Mouse (Mus musculus): ENCODE data around the gene Gm17190.
A peak's percentile ranks its signal among the peaks of the same experiment; 100 is the strongest.
"Not testable (repeated sequence)": the region's sequence is repeated elsewhere in the genome, so short reads cannot be mapped to it uniquely, and the experiment has no call there.

Gene Gm17190

GRCm38 (mm10) chr13:96081754-96082153, at the start of gene Gm17190:
Gene Gm17190 (plus strand): TSS chr13:96082054.
- not testable (repeated sequence) for DNase-seq

GRCm38 (mm10) chr13:96039536-96039935, 42.3 kb upstream of the Gm17190 start:
- no peak for DNase-seq

GRCm38 (mm10) chr13:96040275-96041042, 41.4 kb upstream of the Gm17190 start:
- DNase-seq = no peak

GRCm38 (mm10) chr13:96045396-96045795, 36.5 kb upstream of the Gm17190 start:
- DNase-seq = no peak

GRCm38 (mm10) chr13:96052755-96053154, 29.1 kb upstream of the Gm17190 start:
- no peak for DNase-seq

- no peak for DNase-seq
These were observed 8.3 kb upstream of the Gm17190 start for GRCm38 (mm10) chr13:96073555-96073954.

- DNase-seq = not testable (repeated sequence)
These were observed 578 bp upstream of the Gm17190 start, which contains the start of gene Gm20075 for GRCm38 (mm10) chr13:96081276-96081675. Gene Gm20075 (minus strand): TSS chr13:96081376.

GRCm38 (mm10) chr13:96085581-96086302, 3.9 kb downstream of the Gm17190 start:
- DNase-seq = no peak

GRCm38 (mm10) chr13:96090929-96091328, 9.1 kb downstream of the Gm17190 start:
- DNase-seq = no peak

- no peak for DNase-seq
These were observed 24.5 kb downstream of the Gm17190 start for GRCm38 (mm10) chr13:96106367-96106766.

- DNase-seq = no peak
These were observed 28.9 kb downstream of the Gm17190 start for GRCm38 (mm10) chr13:96110767-96111166.

GRCm38 (mm10) chr13:96112711-96113110, 30.9 kb downstream of the Gm17190 start:
- no peak for DNase-seq

- no peak for DNase-seq
These were observed 43.2 kb downstream of the Gm17190 start for GRCm38 (mm10) chr13:96125011-96125410.

GRCm38 (mm10) chr13:96126669-96127068, 44.8 kb downstream of the Gm17190 start:
- DNase-seq = no peak

GRCm38 (mm10) chr13:96129081-96129480, 47.2 kb downstream of the Gm17190 start:
- no peak for DNase-seq

- peak; percentile 8 for DNase-seq
These were observed 49.2 kb downstream of the Gm17190 start for GRCm38 (mm10) chr13:96131050-96131449.

- DNase-seq = no peak
These were observed 50.1 kb downstream of the Gm17190 start for GRCm38 (mm10) chr13:96131911-96132310.

- DNase-seq = no peak
These were observed 50.6 kb downstream of the Gm17190 start, which contains the start of gene Sv2c for GRCm38 (mm10) chr13:96132401-96132816. Gene Sv2c (minus strand): TSS chr13:96132577.

Data from cerebellum, adult 11 months (tissue).